In genomic region chr4:98435641-98436457, GRCm38 (mm10) we compare ENCODE assay signal across 10 mouse cellular contexts. TPM values are rescaled to one million over a fixed set of nuclear protein-coding genes. Genes with fewer than 3 reads are reported as not detected.
A peak's percentile ranks its signal among the peaks of the same experiment; 100 is the strongest.
DNase-seq lines count a peak whose midpoint lies in the region; ATAC-seq and TF ChIP-seq lines count a peak whose summit lies in the region.
"Had no signal": no experiment of that assay in that cellular context is flagged by ENCODE, and none has a peak within 500 bp of the region (broad histone marks: within the 10 kb centered on the region; RNA-seq: fewer than 3 reads in every experiment).

No protein-coding gene starts in this region.

- H3K4me3 ChIP-seq in myocyte = no peak overlapping the region
- H3K4me3 ChIP-seq in forebrain, embryonic 15.5 days = no peak overlapping the region

- no peaks in the 10 kb centered on the region for H3K79me2 ChIP-seq in myocyte (ENCODE audit: control insufficient read depth, insufficient read depth)

- no peaks in the 10 kb centered on the region for H3K9me3 ChIP-seq in forebrain, embryonic 15.5 days

- WGBS in forebrain, embryonic 15.5 days = 92% methylated on average over 10 of the region's 10 CpGs

- H3ac ChIP-seq in myocyte (ENCODE audit: control insufficient read depth, insufficient read length) = no peak overlapping the region

- H3K4me2 ChIP-seq in myocyte (ENCODE audit: low read depth) = peak overlapping the region; percentile 77
- H3K4me2 ChIP-seq in forebrain, embryonic 15.5 days (replicated peaks) = no peak overlapping the region
- H3K4me2 ChIP-seq: hindbrain, embryonic 14.5 days had no signal

- peaks cover 3% of the 10 kb centered on the region; the same call in 1 of the 2 replicates for H3K4me1 ChIP-seq in forebrain, embryonic 15.5 days

- H3K36me3 ChIP-seq in myocyte (ENCODE audit: control insufficient read depth, insufficient read depth) = no peaks in the 10 kb centered on the region
- no peaks in the 10 kb centered on the region for H3K36me3 ChIP-seq in forebrain, embryonic 15.5 days

- peak; percentile 7 for DNase-seq in gastrocnemius, adult 18-20 months (ENCODE audit: low spot score)
- no peak for DNase-seq in gastrocnemius, postnatal 14 days
- peak; percentile 12 to 13 for DNase-seq in urinary bladder, adult 18-20 months (ENCODE audit: low spot score in 2 of 2)
- no peak for DNase-seq in urinary bladder, postnatal 25 days (ENCODE audit: low spot score)
- peak; percentile 53 for DNase-seq in thymus, postnatal 4 days
- no peak for DNase-seq in kidney, adult 8-10 months

- TF ChIP-seq POLR2A in myocyte (IDR thresholded peaks at IDR 0.05; ENCODE audit: insufficient read length, low read depth) = no peak

- no peak overlapping the region for H3K9ac ChIP-seq in forebrain, embryonic 15.5 days (replicated peaks)
- H3K9ac ChIP-seq: hindbrain, embryonic 14.5 days had no signal

- no peak for ATAC-seq in forebrain, embryonic 15.5 days (replicated peaks)
- ATAC-seq: midbrain, embryonic 16.5 days had no signal

- intact Hi-C loops in gastrocnemius, postnatal 14 days (cut with DNase I; ENCODE audit: low total_unique reads) = no loop called here

- no peak overlapping the region for H3K27ac ChIP-seq in forebrain, embryonic 15.5 days (replicated peaks)
- H3K27ac ChIP-seq: hindbrain, embryonic 14.5 days had no signal

- H3K27me3 ChIP-seq in myocyte (ENCODE audit: control insufficient read depth, insufficient read depth, insufficient read length) = no peaks in the 10 kb centered on the region
- no peaks in the 10 kb centered on the region for H3K27me3 ChIP-seq in forebrain, embryonic 15.5 days

TF ChIP-seq in myocyte, 11 proteins besides CTCF, POLR2A, EP300 and RAD21:
- TF ChIP-seq USF1 (IDR thresholded peaks at IDR 0.05; ENCODE audit: low read depth) = no peak
- no peak for TF ChIP-seq POLR2AphosphoS2 (IDR thresholded peaks at IDR 0.05; ENCODE audit: insufficient read length, low read depth)
- TF ChIP-seq MYOG (IDR thresholded peaks at IDR 0.05; ENCODE audit: control insufficient read depth in 1 of 3, insufficient read depth in 1 of 3, insufficient read length in 2 of 3, low read depth in 2 of 3) = no peak
- TF ChIP-seq TCF12 (IDR thresholded peaks at IDR 0.05; ENCODE audit: insufficient read depth, poor library complexity, severe bottlenecking) = no peak
- TF ChIP-seq CEBPB (IDR thresholded peaks at IDR 0.05; ENCODE audit: insufficient read depth, poor library complexity, severe bottlenecking) = no peak
- TF ChIP-seq MAX (IDR thresholded peaks at IDR 0.05; ENCODE audit: low read depth) = no peak
- no peak for TF ChIP-seq SRF (IDR thresholded peaks at IDR 0.05; ENCODE audit: control insufficient read depth, insufficient read length, low read depth)
- no peak for TF ChIP-seq E2F4 (IDR thresholded peaks at IDR 0.05; ENCODE audit: insufficient read depth)
- no peak for TF ChIP-seq MYOD1 (IDR thresholded peaks at IDR 0.05; ENCODE audit: control insufficient read depth in 1 of 3, insufficient read length in 2 of 3, low read depth in 2 of 3)
- TF ChIP-seq REST (IDR thresholded peaks at IDR 0.05; ENCODE audit: insufficient read depth, insufficient read length) = no peak

RNA-seq across cellular contexts. Expression of gene Patj, which starts 40.3 kb away (rescaled TPM):
- total RNA-seq in gastrocnemius, adult 18-20 months (2021) = 1 to 10 TPM; 2.7 to 3.7 TPM
- 1 to 10 TPM; 1.9 to 2.7 TPM for total RNA-seq in gastrocnemius, postnatal 14 days (2021)
- polyA plus RNA-seq in myocyte (2012; fragmentation: generic; extraction: Trizol) = 22.3 TPM
- polyA plus RNA-seq in forebrain, embryonic 15.5 days (2015; fragmentation: Nextera tagmentation; extraction: Ambion mirVana) = 6.9 and 7.1 TPM in 2 replicates

RNA-seq across cellular contexts. Expression of gene Tm2d1, which starts 52.7 kb away (rescaled TPM):
- 10 to 100 TPM; 40.1 to 41.0 TPM for total RNA-seq in gastrocnemius, adult 18-20 months (2021)
- total RNA-seq in gastrocnemius, postnatal 14 days (2021) = 10 to 100 TPM; 24.6 to 27.1 TPM
- polyA plus RNA-seq in myocyte (2012; fragmentation: generic; extraction: Trizol) = 41.0 TPM
- polyA plus RNA-seq in forebrain, embryonic 15.5 days (2015; fragmentation: Nextera tagmentation; extraction: Ambion mirVana) = 105 and 114 TPM in 2 replicates

Comparison
In these comparisons a context has a peak if more than half of its experiments do, and no peak if none do; other contexts are left out.
1. DNase-seq: peak in gastrocnemius, adult 18-20 months (single experiment), urinary bladder, adult 18-20 months (2 of 2) and thymus, postnatal 4 days (single experiment); none in gastrocnemius, postnatal 14 days (single experiment), urinary bladder, postnatal 25 days (single experiment) and kidney, adult 8-10 months (0 of 2).